Mouse (Mus musculus) kidney, postnatal 14 days (tissue): Measurements from ENCODE around the gene Ankrd23.

Experiments
- DNase-seq: peaks from one replicate; pipeline ENCODE4 v3.0.0; 2022; ENCODE audit warnings: mixed read lengths

Ankrd23 gene

DNA sequence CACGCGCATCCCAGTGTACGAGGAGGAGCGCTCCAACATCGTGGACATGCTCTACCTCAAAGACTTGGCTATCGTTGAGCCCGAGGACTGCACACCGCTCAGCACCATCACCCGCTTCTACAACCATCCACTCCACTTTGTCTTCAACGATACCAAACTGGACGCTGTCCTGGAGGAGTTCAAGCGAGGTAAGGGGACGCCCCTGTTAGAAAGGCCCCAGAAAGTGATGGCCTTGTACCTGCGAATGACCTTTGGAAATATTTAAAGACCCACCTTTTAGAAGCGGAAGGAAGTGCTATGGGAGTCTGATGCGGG is 23.8 kb downstream of the Ankrd23 start:
- DNase-seq, result no peak

DNA sequence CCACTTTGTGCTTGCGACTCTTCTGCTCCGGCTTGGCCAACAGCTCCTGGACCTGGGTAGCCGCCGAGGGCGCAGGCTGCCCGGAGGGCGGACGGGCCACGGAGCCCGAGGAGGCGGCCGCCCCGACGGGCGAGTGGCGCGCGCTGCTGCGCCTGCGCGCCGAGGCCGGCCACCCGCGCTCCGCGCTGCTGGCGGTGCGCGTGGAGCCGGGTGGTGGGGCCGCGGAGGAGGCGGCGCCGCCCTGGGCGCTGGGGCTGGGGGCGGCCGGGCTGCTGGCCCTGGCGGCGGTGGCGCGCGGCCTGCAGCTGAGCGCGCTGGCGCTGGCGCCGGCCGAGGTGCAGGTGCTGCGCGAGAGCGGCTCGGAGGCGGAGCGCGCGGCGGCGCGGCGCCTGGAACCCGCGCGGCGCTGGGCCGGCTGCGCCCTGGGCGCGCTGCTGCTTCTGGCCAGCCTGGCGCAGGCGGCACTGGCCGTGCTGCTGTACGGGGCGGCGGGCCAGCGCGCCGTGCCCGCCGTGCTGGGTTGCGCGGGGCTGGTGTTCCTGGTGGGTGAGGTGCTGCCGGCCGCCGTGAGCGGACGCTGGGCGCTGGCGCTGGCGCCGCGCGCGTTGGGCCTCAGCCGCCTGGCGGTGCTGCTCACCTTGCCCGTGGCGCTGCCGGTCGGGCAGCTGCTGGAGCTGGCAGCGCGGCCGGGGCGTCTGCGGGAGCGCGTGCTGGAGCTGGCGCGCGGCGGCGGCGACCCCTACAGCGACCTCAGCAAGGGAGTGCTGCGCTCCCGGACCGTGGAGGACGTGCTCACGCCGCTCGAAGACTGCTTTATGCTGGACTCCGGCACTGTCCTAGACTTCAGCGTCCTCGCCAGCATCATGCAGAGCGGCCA is 24.4 kb downstream of the Ankrd23 start:
- peak; percentile 62 for DNase-seq

DNA sequence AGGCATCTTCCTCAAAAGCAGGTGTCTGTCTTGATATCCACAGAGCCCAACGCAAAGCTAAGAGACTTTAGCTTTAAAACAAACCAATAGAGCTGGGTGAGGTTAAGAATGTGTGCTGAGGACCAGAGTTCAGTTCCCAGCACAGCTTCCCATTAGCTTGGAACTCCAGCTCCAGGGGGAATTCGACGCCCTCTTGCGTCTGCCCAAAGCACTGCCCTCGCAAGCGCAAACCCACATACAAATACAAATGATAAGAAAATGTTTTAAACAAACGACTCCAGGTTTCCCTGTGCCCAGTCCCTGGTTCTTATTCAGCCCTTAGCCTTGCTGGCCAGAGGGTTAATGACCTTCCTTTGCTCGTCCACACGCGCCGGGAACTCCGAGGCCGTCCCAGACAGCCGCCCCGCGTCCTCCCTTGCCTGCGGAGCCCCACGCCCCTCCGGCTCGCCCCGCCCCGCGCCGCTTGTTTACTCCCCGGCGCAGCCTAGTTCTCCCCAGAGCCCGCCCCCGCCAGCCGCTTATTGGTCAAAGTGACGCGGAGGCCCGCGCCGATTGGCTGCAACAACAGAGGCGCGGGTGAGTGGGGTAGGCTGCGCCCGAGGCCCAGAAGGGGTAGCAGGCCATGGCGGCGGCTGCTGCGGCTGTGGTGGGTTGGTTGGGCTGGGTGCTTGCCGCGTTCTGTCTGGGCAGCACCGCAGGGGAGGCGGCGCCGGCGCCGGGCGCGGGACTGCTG is 25.2 kb downstream of the Ankrd23 start, which contains the start of gene Cnnm3:
TSS of gene Cnnm3 (plus strand) at position 579 of the 733 bp plus-strand sequence.
- peak; percentile 100 for DNase-seq

DNA sequence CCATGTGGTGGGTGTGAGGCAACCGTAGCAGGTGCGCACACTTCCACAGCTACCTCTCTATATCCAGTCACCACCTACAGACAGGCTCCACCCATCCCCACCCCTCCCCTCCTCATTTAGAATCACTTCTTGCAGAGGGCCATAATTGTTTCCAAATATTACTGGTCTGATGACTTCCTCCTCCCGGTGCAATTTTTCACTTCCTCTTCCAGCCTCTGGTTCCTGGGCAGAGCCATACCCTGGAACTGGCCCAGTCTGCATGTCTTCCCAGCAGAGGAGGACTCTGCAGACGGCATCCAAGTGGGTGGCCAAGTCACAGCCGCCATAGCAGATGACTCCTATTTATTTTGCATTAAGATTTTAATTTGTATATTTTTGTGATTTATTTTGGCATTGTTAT is 28.4 kb downstream of the Ankrd23 start:
- DNase-seq, result no peak

- peak; percentile 76 for DNase-seq
These were observed 35.4 kb downstream of the Ankrd23 start for GRCm38 (mm10) chr1:36501261-36501660.

GRCm38 (mm10) chr1:36497312-36497711 is 39.4 kb downstream of the Ankrd23 start:
- DNase-seq, result no peak

- DNase-seq, result peak; percentile 46
These were observed 40.0 kb downstream of the Ankrd23 start for GRCm38 (mm10) chr1:36496719-36497118.

DNA sequence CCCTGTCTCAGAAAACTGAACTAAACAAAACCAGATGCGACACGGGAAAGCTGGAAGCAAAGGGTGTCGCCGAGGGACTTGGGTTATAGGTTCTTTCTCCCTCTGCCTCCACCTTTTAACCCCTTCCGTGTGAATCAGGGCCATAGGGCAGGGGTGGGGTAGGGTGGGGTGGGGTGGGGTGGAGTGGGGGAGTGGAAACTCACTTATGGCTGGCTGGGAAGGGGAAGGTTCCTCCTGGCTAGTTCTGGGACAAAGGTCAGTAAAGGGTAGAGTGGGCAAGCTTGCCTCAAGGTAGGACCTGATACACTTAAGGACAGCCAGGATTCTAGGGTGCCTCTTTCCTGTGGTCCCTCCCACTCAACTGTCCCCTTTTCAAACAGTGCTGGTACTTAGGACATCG is 43.4 kb downstream of the Ankrd23 start:
- no peak for DNase-seq

- DNase-seq, result peak; percentile 78
These were observed 44.1 kb downstream of the Ankrd23 start for GRCm38 (mm10) chr1:36492416-36493139.

DNA sequence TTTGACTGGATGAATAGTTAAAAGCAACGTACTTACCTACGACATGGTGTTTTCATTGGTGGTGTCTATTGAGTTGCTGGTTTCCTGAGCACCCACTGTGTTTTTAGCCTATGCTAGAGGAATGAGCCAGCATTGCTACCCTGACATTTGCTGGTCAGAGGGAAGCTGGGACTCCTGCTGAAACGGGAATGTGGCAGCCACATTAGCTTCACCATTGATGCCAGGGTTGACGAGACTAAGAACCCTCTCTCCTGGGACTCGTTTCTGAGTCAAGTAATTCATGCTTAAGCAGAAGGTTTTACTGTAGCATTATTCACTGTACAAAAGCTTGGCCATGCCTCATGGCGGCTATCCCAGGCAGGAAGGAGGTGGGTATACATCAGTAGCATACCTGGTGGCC is 47.0 kb downstream of the Ankrd23 start:
- no peak for DNase-seq

DNA sequence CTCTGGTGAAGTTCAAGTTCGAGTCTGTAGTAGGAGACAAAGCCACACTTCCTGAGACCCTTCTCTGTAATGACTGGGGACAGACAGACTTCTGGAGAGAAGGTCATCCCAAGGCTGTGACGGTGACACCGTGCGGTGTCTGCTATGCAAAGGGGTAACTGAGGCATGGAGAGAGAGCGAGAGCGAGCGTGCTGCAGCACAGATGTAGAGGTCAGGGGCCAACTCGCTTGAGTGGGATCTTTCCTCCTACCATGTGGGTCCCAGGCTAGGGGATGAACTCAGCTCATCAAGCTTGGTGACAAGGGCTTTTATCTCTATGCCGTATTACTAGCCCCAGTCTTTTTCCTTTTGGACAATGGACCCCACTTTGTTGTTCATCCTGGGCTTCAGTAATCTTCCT is 49.6 kb downstream of the Ankrd23 start:
- DNase-seq, result no peak

DNA sequence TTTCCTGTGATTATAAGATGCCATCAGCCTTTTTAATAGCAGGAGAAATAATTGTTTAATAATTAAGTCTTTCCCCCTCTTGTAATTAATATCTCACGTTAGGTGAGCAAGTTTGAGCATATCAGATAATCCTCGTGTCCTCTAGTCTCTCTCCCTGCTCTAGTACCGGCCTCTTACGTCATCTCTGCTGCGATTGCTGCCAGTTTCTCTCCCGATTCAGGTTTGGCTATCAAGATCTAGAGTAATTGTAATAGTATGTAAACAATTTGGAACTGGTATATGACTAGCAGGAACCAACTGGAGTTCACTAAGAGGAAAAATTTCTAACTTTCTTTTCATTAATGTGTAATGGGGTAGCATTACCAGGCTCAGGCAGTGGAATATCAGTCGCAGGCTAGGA is 51.6 kb downstream of the Ankrd23 start:
- no peak for DNase-seq

GRCm38 (mm10) chr1:36483825-36484224 is 52.9 kb downstream of the Ankrd23 start:
- DNase-seq, result peak; percentile 27
